Mouse (Mus musculus) intestine, embryonic 15.5 days (tissue): Measurements from ENCODE around the gene Ehbp1. TPM values are rescaled to one million over a fixed set of nuclear protein-coding genes. Genes with fewer than 3 reads are reported as not detected.

ENCODE experiments used
- ATAC-seq: fragments of 200-750 bp; cut with Nextera tagmentation; 2 replicates; pipeline ENCODE4 v1.8.0; 2017; ENCODE audit warnings: moderate TSS enrichment, moderate library complexity
- H3K27ac ChIP-seq: fragments of 300-500 bp; sonication (generic); 2 replicates; pipeline ENCODE4 v1.5.1; 2015; ENCODE audit warnings: mild to moderate bottlenecking, inconsistent platforms
- H3K27me3 ChIP-seq: fragments of 300-500 bp; sonication (generic); replicated peaks from 2 replicates; pipeline ENCODE4 v1.6.1; 2015; ENCODE audit warnings: inconsistent platforms
- H3K36me3 ChIP-seq: fragments of 300-500 bp; sonication (generic); 2 replicates; pipeline ENCODE4 v1.6.1; 2015; ENCODE audit warnings: inconsistent platforms
- H3K4me1 ChIP-seq: fragments of 300-500 bp; sonication (generic); replicated peaks from 2 replicates; pipeline ENCODE4 v1.6.1; 2015; ENCODE audit warnings: inconsistent platforms
- H3K4me2 ChIP-seq: fragments of 300-500 bp; sonication (generic); replicated peaks from 2 replicates; pipeline ENCODE4 v1.6.1; 2015; ENCODE audit warnings: mild to moderate bottlenecking, inconsistent platforms
- H3K4me3 ChIP-seq: fragments of 300-500 bp; sonication (generic); replicated peaks from 2 replicates; pipeline ENCODE4 v1.5.1; 2015; ENCODE audit warnings: inconsistent platforms
- H3K9ac ChIP-seq: fragments of 300-500 bp; sonication (generic); 2 replicates; pipeline ENCODE4 v1.6.1; 2015; ENCODE audit warnings: inconsistent platforms
- H3K9me3 ChIP-seq: fragments of 300-500 bp; sonication (generic); 2 replicates; pipeline ENCODE4 v1.6.1; 2016; ENCODE audit warnings: inconsistent platforms
- WGBS: fragments of 180-500 bp; shearing (Covaris S2); methylation state at CpG from one replicate; pipeline ENCODE4 v1.1.7; 2015; 5-methylcytosine and 5-hydroxymethylcytosine counted together
- polyA plus RNA-seq: library from polyadenylated mRNA; unstranded; fragments of >200 nt; fragmentation: Nextera tagmentation; extraction: Ambion mirVana; gene quantifications from 2 replicates; pipeline ENCODE4 v1.2.1, GENCODE M21; 2015

Gene Ehbp1
- polyA plus RNA-seq, 1 experiment from 2014 or later: 8.8 TPM

GRCm38 (mm10) chr11:22000316-22001076, 341.6 kb downstream of the Ehbp1 start:
- Histone ChIP-seq H3K4me3 (peak overlapping the region; percentile 45), H3K4me1 (peaks cover 36% of the 10 kb centered on the region), H3K27ac (no peak overlapping the region), H3K9ac (0 out of 2 replicates have a peak overlapping the region, but pooled peaks have one; percentile 10), H3K9me3 (no peaks in the 10 kb centered on the region), H3K4me2 (peak overlapping the region; percentile 90), H3K36me3 (no peaks in the 10 kb centered on the region), H3K27me3 (peaks cover 88% of the 10 kb centered on the region)
- no peak for ATAC-seq
- 6% methylated on average over 48 of the region's 48 CpGs for WGBS

GRCm38 (mm10) chr11:21999396-22000315, 342.4 kb downstream of the Ehbp1 start:
- Histone ChIP-seq H3K4me1 (peaks cover 35% of the 10 kb centered on the region), H3K9me3 (no peaks in the 10 kb centered on the region), H3K27me3 (peaks cover 88% of the 10 kb centered on the region), H3K4me3 (no peak overlapping the region), H3K9ac (no peak overlapping the region), H3K27ac (no peak overlapping the region), H3K36me3 (no peaks in the 10 kb centered on the region), H3K4me2 (no peak overlapping the region)
- no peak for ATAC-seq
- WGBS: 10% methylated on average over 31 of the region's 31 CpGs

- 5% methylated on average over 32 of the region's 32 CpGs for WGBS
- peak overlapping the region; percentile 22; the same call in 1 of the 2 replicates for H3K4me2 ChIP-seq
- ATAC-seq: peak; percentile 60
Observed at GRCm38 (mm10) chr11:21998141-21999047, 343.7 kb downstream of the Ehbp1 start.

GRCm38 (mm10) chr11:21997561-21998140, 344.4 kb downstream of the Ehbp1 start:
- 1% methylated on average over 20 of the region's 20 CpGs for WGBS

More at GRCm38 (mm10) chr11:21998141-21999047, 343.7 kb downstream of the Ehbp1 start:
- H3K9me3 ChIP-seq: no peaks in the 10 kb centered on the region
- no peak overlapping the region for H3K4me3 ChIP-seq
- H3K4me1 ChIP-seq: peaks cover 32% of the 10 kb centered on the region
- H3K9ac ChIP-seq: no peak overlapping the region
- H3K27me3 ChIP-seq: peaks cover 85% of the 10 kb centered on the region
- H3K27ac ChIP-seq: no peak overlapping the region
- H3K36me3 ChIP-seq: no peaks in the 10 kb centered on the region

GRCm38 (mm10) chr11:21996661-21997560, 345.2 kb downstream of the Ehbp1 start:
- H3K36me3 ChIP-seq: no peaks in the 10 kb centered on the region
- peak overlapping the region; percentile 53 for H3K4me2 ChIP-seq
- H3K4me1 ChIP-seq: peaks cover 30% of the 10 kb centered on the region
- no peak for ATAC-seq
- WGBS: under 1% methylated on average over 63 of the region's 63 CpGs
- H3K27me3 ChIP-seq: peaks cover 88% of the 10 kb centered on the region
- H3K9ac ChIP-seq: no peak overlapping the region
- no peak overlapping the region for H3K27ac ChIP-seq
- H3K9me3 ChIP-seq: no peaks in the 10 kb centered on the region
- peak overlapping the region; percentile 7 for H3K4me3 ChIP-seq

More at GRCm38 (mm10) chr11:21997561-21998140, 344.4 kb downstream of the Ehbp1 start:
- Histone ChIP-seq H3K27ac (no peak overlapping the region), H3K4me2 (peak overlapping the region; percentile 22; the same call in 1 of the 2 replicates), H3K27me3 (peaks cover 89% of the 10 kb centered on the region), H3K9ac (no peak overlapping the region), H3K4me1 (peaks cover 33% of the 10 kb centered on the region), H3K36me3 (no peaks in the 10 kb centered on the region), H3K9me3 (no peaks in the 10 kb centered on the region), H3K4me3 (no peak overlapping the region)
- no peak for ATAC-seq

- no peak for ATAC-seq
- peaks cover 82% of the 10 kb centered on the region for H3K27me3 ChIP-seq
Observed at GRCm38 (mm10) chr11:21996325-21996647, 345.8 kb downstream of the Ehbp1 start.

GRCm38 (mm10) chr11:21995534-21996324, 346.4 kb downstream of the Ehbp1 start:
- Histone ChIP-seq H3K9me3 (no peaks in the 10 kb centered on the region), H3K4me3 (peak overlapping the region; percentile 7; the same call in 1 of the 2 replicates), H3K36me3 (no peaks in the 10 kb centered on the region), H3K27me3 (peaks cover 80% of the 10 kb centered on the region), H3K4me1 (peaks cover 18% of the 10 kb centered on the region), H3K9ac (no peak overlapping the region), H3K4me2 (no peak overlapping the region), H3K27ac (no peak overlapping the region)
- 4% methylated on average over 27 of the region's 27 CpGs for WGBS
- ATAC-seq: no peak

More at GRCm38 (mm10) chr11:21996325-21996647, 345.8 kb downstream of the Ehbp1 start:
- Histone ChIP-seq H3K4me3 (peak overlapping the region; percentile 7), H3K9me3 (no peaks in the 10 kb centered on the region), H3K4me2 (peak overlapping the region; percentile 53), H3K27ac (no peak overlapping the region), H3K9ac (no peak overlapping the region), H3K4me1 (peaks cover 23% of the 10 kb centered on the region), H3K36me3 (no peaks in the 10 kb centered on the region)
- 2% methylated on average over 13 of the region's 13 CpGs for WGBS

- no peak overlapping the region for H3K27ac ChIP-seq
- H3K9me3 ChIP-seq: no peaks in the 10 kb centered on the region
- H3K9ac ChIP-seq: no peak overlapping the region
- no peak overlapping the region for H3K4me2 ChIP-seq
- H3K4me3 ChIP-seq: no peak overlapping the region
- peaks cover 16% of the 10 kb centered on the region for H3K4me1 ChIP-seq
- peaks cover 73% of the 10 kb centered on the region for H3K27me3 ChIP-seq
- ATAC-seq: no peak
- WGBS: 2% methylated on average over 34 of the region's 34 CpGs
- H3K36me3 ChIP-seq: no peaks in the 10 kb centered on the region
Observed at GRCm38 (mm10) chr11:21994377-21995370, 347.4 kb downstream of the Ehbp1 start.

GRCm38 (mm10) chr11:21993597-21994376, 348.3 kb downstream of the Ehbp1 start:
- Histone ChIP-seq H3K27ac (no peak overlapping the region), H3K4me3 (no peak overlapping the region), H3K4me2 (peak overlapping the region; percentile 31; the same call in 1 of the 2 replicates), H3K27me3 (peaks cover 71% of the 10 kb centered on the region), H3K9me3 (no peaks in the 10 kb centered on the region), H3K36me3 (no peaks in the 10 kb centered on the region), H3K4me1 (peaks cover 16% of the 10 kb centered on the region), H3K9ac (no peak overlapping the region)
- ATAC-seq: no peak
- under 1% methylated on average over 38 of the region's 47 CpGs for WGBS
